Mouse (Mus musculus) ES-E14 (cell line): ENCODE data around the gene Slc4a2. TPM values are rescaled to one million over a fixed set of nuclear protein-coding genes. Genes with fewer than 3 reads are reported as not detected.

Experiments used
- DNase-seq: peaks from one replicate; pipeline ENCODE4 v3.0.0-alpha.2; 2013; ENCODE audit warnings: low read depth, low spot score
- H3K27ac ChIP-seq: 2 replicates; pipeline ENCODE4 v1.5.1; 2012; ENCODE audit warnings: low read depth, mild to moderate bottlenecking, low read length, moderate library complexity, mixed read lengths; ENCODE audit not compliant: poor library complexity, insufficient read depth, severe bottlenecking
- H3K36me3 ChIP-seq: 2 replicates; pipeline ENCODE4 v1.6.1; 2012; ENCODE audit warnings: mild to moderate bottlenecking, low read length, moderate library complexity, mixed read lengths; ENCODE audit not compliant: control insufficient read depth, poor library complexity, insufficient read depth, severe bottlenecking
- H3K4me1 ChIP-seq, 2 experiments: fragments of 150-350 bp in 1 of 2; sonication (generic) in 1 of 2; 2 replicates each; pipeline ENCODE4 v1.6.1; 2012; ENCODE audit warnings: low read length in 2 of 2, mild to moderate bottlenecking in 1 of 2, mixed read lengths in 1 of 2; ENCODE audit not compliant: control insufficient read depth in 2 of 2, insufficient read depth in 2 of 2, poor library complexity in 1 of 2
- H3K4me3 ChIP-seq, 2 experiments: fragments of 150-350 bp in 1 of 2; sonication (generic) in 1 of 2; 2 replicates each; pipeline ENCODE4 v1.5.1; 2012; ENCODE audit warnings: low read length in 2 of 2, low read depth in 1 of 2, mild to moderate bottlenecking in 1 of 2, mixed read lengths in 1 of 2; ENCODE audit not compliant: insufficient read depth in 1 of 2, poor library complexity in 1 of 2, severe bottlenecking in 1 of 2
- H3K9ac ChIP-seq: 2 replicates; pipeline ENCODE4 v1.6.1; 2012; ENCODE audit warnings: low read depth, mild to moderate bottlenecking, low read length, mixed read lengths; ENCODE audit not compliant: poor library complexity, insufficient read depth, severe bottlenecking
- H3K9me3 ChIP-seq: fragments of 150-350 bp; sonication (generic); 2 replicates; pipeline ENCODE4 v1.6.1; 2012; ENCODE audit warnings: low read depth, mild to moderate bottlenecking, low read length; ENCODE audit not compliant: control insufficient read depth, insufficient read depth
- CHD2 ChIP-seq: IDR thresholded peaks from 2 replicates; pipeline ENCODE4 v1.6.1; 2014; ENCODE audit warnings: mild to moderate bottlenecking, low read depth, low read length, inconsistent platforms
- HCFC1 ChIP-seq: IDR thresholded peaks from 2 replicates; pipeline ENCODE4 v1.6.1; 2012; ENCODE audit warnings: low read length, inconsistent platforms, borderline replicate concordance; ENCODE audit not compliant: insufficient read depth
- MAFK ChIP-seq: IDR thresholded peaks from 2 replicates; pipeline ENCODE4 v1.6.1; 2014; ENCODE audit warnings: mild to moderate bottlenecking, low read depth, low read length, inconsistent platforms; ENCODE audit not compliant: insufficient read depth
- ZC3H11A ChIP-seq: IDR thresholded peaks from 2 replicates; pipeline ENCODE4 v1.6.1; 2012; ENCODE audit warnings: low read depth, mild to moderate bottlenecking, inconsistent platforms, low read length, borderline replicate concordance
- ZNF384 ChIP-seq: IDR thresholded peaks from 2 replicates; pipeline ENCODE4 v1.6.1; 2012; ENCODE audit warnings: low read depth, low read length, inconsistent platforms
- in situ Hi-C, 2 experiments: fragments of 600-800 bp; cut with MboI; formaldehyde crosslinking; loops; one replicate each; pipeline ENCODE4 v1.15.1; 2025; ENCODE audit warnings: low sequenced_read_pairs in 2 of 2, inconsistent platforms in 1 of 2; ENCODE audit not compliant: unreplicated experiment in 2 of 2
- total RNA-seq: library from RNA; depleted of rRNA; stranded (reverse); fragments of 300-350 nt; gene quantifications from 2 replicates; pipeline ENCODE4 v1.2.3, GENCODE M21; 2012

Slc4a2 gene
- total RNA-seq, 1 experiment, result 30.4 TPM

GRCm38 (mm10) chr5:24427981-24428402 lies 4.4 kb downstream of the Slc4a2 start:
- in situ Hi-C loops, result no loop called here
- Histone ChIP-seq H3K36me3 (peaks cover 10% of the 10 kb centered on the region), H3K9ac (peak overlapping the region; percentile 59), H3K9me3 (no peaks in the 10 kb centered on the region), H3K4me1 (peaks cover 4 to 28% of the 10 kb centered on the region in 2 experiments; a peak in 2 of 4 replicates), H3K27ac (no peak overlapping the region), H3K4me3 (peak overlapping the region; percentile 35 to 57; a peak in 3 of 4 replicates)
- TF ChIP-seq CHD2 (no peak), HCFC1 (no peak), ZNF384 (no peak), ZC3H11A (no peak), MAFK (no peak)
- DNase-seq, result no peak

DNA sequence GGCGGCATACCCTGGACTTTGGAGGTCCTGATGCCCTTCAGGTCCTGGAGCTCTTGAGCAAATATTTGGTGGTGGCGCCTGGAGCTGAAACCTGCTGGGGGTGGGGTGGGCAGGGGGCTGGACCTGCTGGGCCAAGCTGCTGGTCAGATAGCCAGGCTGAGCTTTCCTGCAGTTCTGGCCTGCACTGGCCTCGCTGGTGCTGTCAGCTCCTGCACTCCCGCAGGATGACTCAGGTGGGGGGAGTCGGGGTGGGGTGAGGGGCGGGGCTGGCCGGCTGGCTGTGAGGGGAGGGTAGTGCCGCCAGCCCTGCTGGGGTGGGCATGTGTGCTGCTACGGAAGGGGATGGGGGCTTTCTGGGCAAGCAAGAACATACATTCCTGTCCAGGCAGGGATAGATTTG lies 5.0 kb downstream of the Slc4a2 start:
- Histone ChIP-seq H3K27ac (no peak overlapping the region), H3K9ac (no peak overlapping the region), H3K36me3 (peaks cover 10% of the 10 kb centered on the region), H3K4me3 (peak overlapping the region; percentile 35 to 57; a peak in 2 of 4 replicates), H3K9me3 (no peaks in the 10 kb centered on the region), H3K4me1 (peaks cover 4 to 28% of the 10 kb centered on the region in 2 experiments; a peak in 2 of 4 replicates)
- in situ Hi-C loops, result no loop called here
- DNase-seq, result no peak
- no peak for TF ChIP-seq MAFK
- TF ChIP-seq CHD2, result no peak
- no peak for TF ChIP-seq ZNF384
- no peak for TF ChIP-seq ZC3H11A
- TF ChIP-seq HCFC1, result no peak

- TF ChIP-seq CHD2 (no peak), ZC3H11A (no peak), MAFK (no peak), HCFC1 (no peak), ZNF384 (no peak)
- H3K9ac ChIP-seq, result no peak overlapping the region
- H3K4me3 ChIP-seq, result 0 out of 4 replicates have a peak overlapping the region, but pooled peaks of 1 of the 2 experiments have one; percentile 45
- H3K9me3 ChIP-seq, result no peaks in the 10 kb centered on the region
- peaks cover 0 to 14% of the 10 kb centered on the region in 2 experiments; a peak in 1 of 4 replicates for H3K4me1 ChIP-seq
- in situ Hi-C loops, result no loop called here
- H3K36me3 ChIP-seq, result peaks cover 10% of the 10 kb centered on the region
- no peak for DNase-seq
- no peak overlapping the region for H3K27ac ChIP-seq
Measured at GRCm38 (mm10) chr5:24433993-24434392, 10.4 kb downstream of the Slc4a2 start.

- Histone ChIP-seq H3K27ac (no peak overlapping the region), H3K4me3 (no peak overlapping the region), H3K9me3 (no peaks in the 10 kb centered on the region), H3K4me1 (peaks cover 2 to 18% of the 10 kb centered on the region in 2 experiments; a peak in 3 of 4 replicates), H3K9ac (no peak overlapping the region), H3K36me3 (peaks cover 34% of the 10 kb centered on the region)
- DNase-seq, result no peak
- in situ Hi-C loops, result no loop called here
- TF ChIP-seq HCFC1 (no peak), ZNF384 (no peak), ZC3H11A (no peak), MAFK (no peak), CHD2 (no peak)
Measured at GRCm38 (mm10) chr5:24441187-24441586, 17.6 kb downstream of the Slc4a2 start.

DNA sequence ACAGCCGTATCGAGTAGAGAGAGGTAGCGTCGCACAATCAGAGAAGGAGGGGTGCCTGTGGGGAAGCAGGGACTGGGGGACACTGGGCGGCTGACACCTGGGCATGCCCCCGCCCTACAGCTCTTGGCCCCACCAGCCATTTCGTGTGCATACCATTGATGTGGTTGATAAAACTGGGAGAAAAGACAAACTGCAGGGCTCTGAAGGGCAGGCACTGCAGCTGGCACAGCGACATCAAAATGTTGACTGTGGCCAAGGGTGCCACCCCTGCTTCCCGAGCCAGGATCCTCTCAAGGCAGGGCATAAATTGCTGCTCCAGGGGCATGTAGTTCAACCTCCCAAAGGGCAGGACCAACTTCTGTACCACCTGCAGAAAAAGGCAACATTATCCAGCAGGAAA lies 18.4 kb downstream of the Slc4a2 start:
- TF ChIP-seq MAFK (no peak), ZNF384 (no peak), ZC3H11A (no peak)
- in situ Hi-C loops, result no loop called here
- H3K9me3 ChIP-seq, result no peaks in the 10 kb centered on the region
- no peak overlapping the region for H3K27ac ChIP-seq
- DNase-seq, result no peak
- H3K36me3 ChIP-seq, result peaks cover 34% of the 10 kb centered on the region
- peaks cover 5 to 18% of the 10 kb centered on the region in 2 experiments; a peak in 3 of 4 replicates for H3K4me1 ChIP-seq
- no peak overlapping the region for H3K4me3 ChIP-seq
- no peak overlapping the region for H3K9ac ChIP-seq
